Comparison of ENCODE assay signal across 17 mouse cellular contexts in genomic region chr6:20290496-20290895, GRCm38 (mm10).
DNase-seq lines count a peak whose midpoint lies in the region.
"Had no signal": no experiment of that assay in that cellular context is flagged by ENCODE, and none has a peak within 500 bp of the region (broad histone marks: within the 10 kb centered on the region; RNA-seq: fewer than 3 reads in every experiment).

No protein-coding gene starts in this region.

- intact Hi-C loops in left cerebral cortex, postnatal 4 days (cut with DNase I) = no loop called here
- intact Hi-C loops in left cerebral cortex, postnatal 14 days (cut with DNase I) = no loop called here

- peak; percentile 4 for DNase-seq in adrenal gland, postnatal 14 days
- DNase-seq in adrenal gland, postnatal 25 days = no peak
- peak; percentile 1 for DNase-seq in left cerebral cortex, postnatal 4 days
- DNase-seq in left cerebral cortex, postnatal 14 days (ENCODE audit: low spot score in 2 of 2) = no peak
- peak; percentile 84 for DNase-seq in Muller cell, postnatal 12 days (ENCODE audit: inconsistent ontology term)
- DNase-seq in forelimb bud, embryonic 11.5 days (ENCODE audit: low read depth, low spot score) = peak; percentile 17
- no peak for DNase-seq in right cerebral cortex, adult 18-20 months
- DNase-seq: cerebellum, adult 11-12 months; cerebellum, postnatal 14 days; gastrocnemius, postnatal 36 days; kidney, adult 8-10 months; kidney, postnatal 25 days; layer of hippocampus, adult 9-11 months; lung, adult 18-20 months; lung, postnatal 36 days; thymus, adult 18-20 months; thymus, postnatal 4 days had no signal

Comparison
In these comparisons a context has a peak if more than half of its experiments do, and no peak if none do; other contexts are left out.
1. DNase-seq: peak in adrenal gland, postnatal 14 days (single experiment), left cerebral cortex, postnatal 4 days (single experiment), Muller cell, postnatal 12 days (single experiment) and forelimb bud, embryonic 11.5 days (single experiment); none in adrenal gland, postnatal 25 days (single experiment), left cerebral cortex, postnatal 14 days (0 of 2) and right cerebral cortex, adult 18-20 months (single experiment).